In the genomic region with DNA sequence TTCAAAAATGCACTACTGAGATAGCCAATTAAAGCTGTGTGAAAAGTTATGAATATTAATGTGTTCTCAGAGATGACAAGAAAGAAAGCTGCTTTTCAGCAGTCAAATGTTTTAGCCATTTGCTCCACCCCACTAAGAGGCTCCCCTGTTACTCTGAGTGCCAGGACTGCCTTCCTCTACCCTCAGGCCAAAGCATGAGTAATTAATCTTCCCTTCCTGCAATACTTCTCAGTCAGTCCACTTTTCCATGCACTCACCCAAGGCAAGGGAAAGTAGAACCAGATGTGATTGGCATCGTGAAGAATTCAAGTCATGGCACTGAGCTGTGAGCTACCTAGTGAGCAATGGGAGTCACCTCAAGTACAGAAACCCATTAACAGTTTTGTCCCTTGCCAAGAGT, we compare ENCODE assay signal across 20 mouse cellular contexts.
DNase-seq lines count a peak whose midpoint lies in the region; ATAC-seq lines count a peak whose summit lies in the region.
"Had no signal": no experiment of that assay in that cellular context is flagged by ENCODE, and none has a peak within 500 bp of the region (broad histone marks: within the 10 kb centered on the region; RNA-seq: fewer than 3 reads in every experiment).

No protein-coding gene starts in this region.

- WGBS in hindbrain, embryonic 14.5 days, result 59% methylated on average over 1 of the region's 1 CpGs
- 69% methylated on average over 1 of the region's 1 CpGs for WGBS in hindbrain, embryonic 10.5 days
- WGBS in embryonic facial prominence, embryonic 14.5 days, result 17% methylated on average over 1 of the region's 1 CpGs

- no peak overlapping the region for H3K4me3 ChIP-seq in hindbrain, embryonic 14.5 days (replicated peaks; ENCODE audit: low read length)
- H3K4me3 ChIP-seq in hindbrain, embryonic 10.5 days, result no peak overlapping the region
- H3K4me3 ChIP-seq in embryonic facial prominence, embryonic 14.5 days (ENCODE audit: low read depth, low read length), result no peak overlapping the region
- H3K4me3 ChIP-seq: heart, embryonic 12.5 days; midbrain, embryonic 12.5 days; neural tube, embryonic 12.5 days had no signal

- no peaks in the 10 kb centered on the region for H3K9me3 ChIP-seq in hindbrain, embryonic 14.5 days (ENCODE audit: control insufficient read depth, low read length)
- H3K9me3 ChIP-seq in hindbrain, embryonic 10.5 days, result no peaks in the 10 kb centered on the region
- no peaks in the 10 kb centered on the region for H3K9me3 ChIP-seq in embryonic facial prominence, embryonic 14.5 days (ENCODE audit: control insufficient read depth, low read length)
- H3K9me3 ChIP-seq: heart, embryonic 12.5 days; midbrain, embryonic 12.5 days; neural tube, embryonic 12.5 days had no signal

- no peak overlapping the region for H3K9ac ChIP-seq in hindbrain, embryonic 14.5 days
- no peak overlapping the region for H3K9ac ChIP-seq in embryonic facial prominence, embryonic 14.5 days (ENCODE audit: low read depth, low read length)
- H3K9ac ChIP-seq: heart, embryonic 12.5 days; midbrain, embryonic 12.5 days; neural tube, embryonic 12.5 days had no signal

- no peak for DNase-seq in cerebellum, postnatal 36 days
- DNase-seq in hindbrain, embryonic 14.5 days (ENCODE audit: low spot score), result no peak
- DNase-seq in hindbrain, embryonic 10.5 days (ENCODE audit: low spot score), result no peak
- peak; percentile 1 for DNase-seq in embryonic facial prominence, embryonic 14.5 days (ENCODE audit: low spot score)
- DNase-seq in mesoderm, embryonic 11.5 days (ENCODE audit: low read depth, low spot score), result peak; percentile 25
- no peak for DNase-seq in left cerebral cortex, postnatal 14 days (ENCODE audit: low spot score in 2 of 2)
- DNase-seq in gastrocnemius, postnatal 25 days, result no peak
- DNase-seq: adrenal gland, postnatal 36 days; cerebellum, postnatal 14 days; kidney, adult 18-20 months; kidney, postnatal 36 days; left cerebral cortex, postnatal 4 days; lung, postnatal 14 days; thymus, adult 2 months had no signal

- no peak overlapping the region for H3K4me2 ChIP-seq in hindbrain, embryonic 14.5 days (replicated peaks)
- no peak overlapping the region for H3K4me2 ChIP-seq in embryonic facial prominence, embryonic 14.5 days (ENCODE audit: low read depth, low read length)
- H3K4me2 ChIP-seq: heart, embryonic 12.5 days; midbrain, embryonic 12.5 days; neural tube, embryonic 12.5 days had no signal

- no peaks in the 10 kb centered on the region for H3K36me3 ChIP-seq in hindbrain, embryonic 14.5 days (replicated peaks; ENCODE audit: control insufficient read depth, insufficient read depth)
- no peaks in the 10 kb centered on the region for H3K36me3 ChIP-seq in hindbrain, embryonic 10.5 days
- no peaks in the 10 kb centered on the region for H3K36me3 ChIP-seq in embryonic facial prominence, embryonic 14.5 days (ENCODE audit: control insufficient read depth, insufficient read depth, low read length)
- H3K36me3 ChIP-seq: heart, embryonic 12.5 days; midbrain, embryonic 12.5 days; neural tube, embryonic 12.5 days had no signal

- intact Hi-C loops in left cerebral cortex, postnatal 14 days (cut with DNase I), result no loop called here

- ATAC-seq in cerebellum, adult (ENCODE audit: insufficient number of reproducible peaks, low FRiP score, low TSS enrichment), result peak; percentile 34; the same call in 1 of the 2 replicates
- ATAC-seq in hindbrain, embryonic 14.5 days (ENCODE audit: low FRiP score), result 0 out of 2 replicates have a peak, but pooled peaks have one; percentile 46
- ATAC-seq in embryonic facial prominence, embryonic 14.5 days (ENCODE audit: low read depth), result no peak
- ATAC-seq: activated CD4-positive, CD25-positive, alpha-beta regulatory T cell, adult 4 months had no signal

- H3K4me1 ChIP-seq in hindbrain, embryonic 14.5 days (replicated peaks; ENCODE audit: control insufficient read depth, insufficient read depth, low read length), result no peaks in the 10 kb centered on the region
- H3K4me1 ChIP-seq in hindbrain, embryonic 10.5 days (replicated peaks), result no peaks in the 10 kb centered on the region
- H3K4me1 ChIP-seq in embryonic facial prominence, embryonic 14.5 days (ENCODE audit: control insufficient read depth, insufficient read depth, low read length), result no peaks in the 10 kb centered on the region
- H3K4me1 ChIP-seq: heart, embryonic 12.5 days; midbrain, embryonic 12.5 days; neural tube, embryonic 12.5 days had no signal

- H3K27ac ChIP-seq in hindbrain, embryonic 14.5 days, result no peak overlapping the region
- H3K27ac ChIP-seq in hindbrain, embryonic 10.5 days, result no peak overlapping the region
- no peak overlapping the region for H3K27ac ChIP-seq in embryonic facial prominence, embryonic 14.5 days (replicated peaks; ENCODE audit: low read depth, low read length)
- H3K27ac ChIP-seq: midbrain, embryonic 12.5 days; neural tube, embryonic 12.5 days had no signal

- H3K27me3 ChIP-seq in hindbrain, embryonic 14.5 days (ENCODE audit: control insufficient read depth, insufficient read depth, low read length), result no peaks in the 10 kb centered on the region
- H3K27me3 ChIP-seq in hindbrain, embryonic 10.5 days (ENCODE audit: insufficient read depth, poor library complexity, severe bottlenecking), result no peaks in the 10 kb centered on the region
- H3K27me3 ChIP-seq in embryonic facial prominence, embryonic 14.5 days (replicated peaks; ENCODE audit: control insufficient read depth, insufficient read depth, low read length), result no peaks in the 10 kb centered on the region
- H3K27me3 ChIP-seq: CH12.LX; heart, embryonic 12.5 days; midbrain, embryonic 12.5 days; neural tube, embryonic 12.5 days had no signal

Comparison
In these comparisons a context has a peak if more than half of its experiments do, and no peak if none do; other contexts are left out.
1. DNase-seq: peak in embryonic facial prominence, embryonic 14.5 days (single experiment) and mesoderm, embryonic 11.5 days (single experiment); none in cerebellum, postnatal 36 days (0 of 2), hindbrain, embryonic 14.5 days (single experiment), hindbrain, embryonic 10.5 days (single experiment), left cerebral cortex, postnatal 14 days (0 of 2) and gastrocnemius, postnatal 25 days (single experiment).